Mouse (Mus musculus) embryonic facial prominence, embryonic 11.5 days (tissue): ENCODE measurements around the gene Cpn2. TPM values are rescaled to one million over a fixed set of nuclear protein-coding genes. Genes with fewer than 3 reads are reported as not detected.

Experiments
- ATAC-seq: fragments of 200-750 bp; cut with Nextera tagmentation; replicated peaks from 2 replicates; pipeline ENCODE4 v1.8.0; 2017; ENCODE audit warnings: low read depth; ENCODE audit not compliant: insufficient number of reproducible peaks, low FRiP score, low TSS enrichment
- DNase-seq: peaks from one replicate; pipeline ENCODE4 v3.0.0-alpha.2; 2015; ENCODE audit warnings: low spot score
- H3K27ac ChIP-seq: fragments of 300-500 bp; sonication (generic); replicated peaks from 2 replicates; pipeline ENCODE4 v1.5.1; 2014; ENCODE audit warnings: mild to moderate bottlenecking, low read depth, low read length, control low read depth
- H3K27me3 ChIP-seq: fragments of 300-500 bp; sonication (generic); 2 replicates; pipeline ENCODE4 v1.6.1; 2014; ENCODE audit warnings: mild to moderate bottlenecking, low read length, moderate library complexity, mixed read lengths; ENCODE audit not compliant: control insufficient read depth, insufficient read depth
- H3K36me3 ChIP-seq: fragments of 300-500 bp; sonication (generic); replicated peaks from 2 replicates; pipeline ENCODE4 v1.6.1; 2014; ENCODE audit warnings: low read depth, mild to moderate bottlenecking, low read length, moderate library complexity, mixed read lengths; ENCODE audit not compliant: control insufficient read depth, insufficient read depth
- H3K4me1 ChIP-seq: fragments of 300-500 bp; sonication (generic); 2 replicates; pipeline ENCODE4 v1.6.1; 2014; ENCODE audit warnings: low read length, mixed read lengths; ENCODE audit not compliant: control insufficient read depth, insufficient read depth
- H3K4me2 ChIP-seq: fragments of 300-500 bp; sonication (generic); 2 replicates; pipeline ENCODE4 v1.6.1; 2014; ENCODE audit warnings: low read depth, mild to moderate bottlenecking, control low read depth, low read length, moderate library complexity
- H3K4me3 ChIP-seq: fragments of 300-500 bp; sonication (generic); 2 replicates; pipeline ENCODE4 v1.5.1; 2014; ENCODE audit warnings: low read depth, low read length, control low read depth
- H3K9ac ChIP-seq: fragments of 300-500 bp; sonication (generic); replicated peaks from 2 replicates; pipeline ENCODE4 v1.6.1; 2014; ENCODE audit warnings: mild to moderate bottlenecking, control low read depth, low read length
- H3K9me3 ChIP-seq: fragments of 300-500 bp; sonication (generic); replicated peaks from 2 replicates; pipeline ENCODE4 v1.6.1; 2016; ENCODE audit warnings: mild to moderate bottlenecking, low read length, inconsistent platforms, mixed read lengths; ENCODE audit not compliant: control insufficient read depth
- WGBS: fragments of 180-500 bp; shearing (Covaris S2); extraction: QIAGEN DNeasy Blood & Tissue Kit; methylation state at CpG from one replicate; pipeline ENCODE4 v1.1.7; 2014; 5-methylcytosine and 5-hydroxymethylcytosine counted together
- polyA plus RNA-seq: library from polyadenylated mRNA; unstranded; fragments of >200 nt; fragmentation: Nextera tagmentation; extraction: Ambion mirVana; gene quantifications from 2 replicates; pipeline ENCODE4 v1.2.1, GENCODE M21; 2014

Cpn2 gene
- polyA plus RNA-seq, 1 experiment from 2014 or later: not detected

- no peak overlapping the region for H3K9ac ChIP-seq
- no peaks in the 10 kb centered on the region for H3K27me3 ChIP-seq
- H3K4me2 ChIP-seq: no peak overlapping the region
- H3K27ac ChIP-seq: no peak overlapping the region
- H3K4me3 ChIP-seq: no peak overlapping the region
- H3K9me3 ChIP-seq: no peaks in the 10 kb centered on the region
- H3K4me1 ChIP-seq: no peaks in the 10 kb centered on the region; the same call in 1 of the 2 replicates
- DNase-seq (no peak), ATAC-seq (no peak)
- 87% methylated on average over 15 of the region's 15 CpGs for WGBS
- no peaks in the 10 kb centered on the region for H3K36me3 ChIP-seq
Observed at GRCm38 (mm10) chr16:30275558-30276340, 8.4 kb upstream of the Cpn2 start.

- no peaks in the 10 kb centered on the region for H3K9me3 ChIP-seq
- DNase-seq: no peak
- H3K27ac ChIP-seq: no peak overlapping the region
- H3K4me3 ChIP-seq: no peak overlapping the region
- 87% methylated on average over 8 of the region's 8 CpGs for WGBS
- no peak for ATAC-seq
- H3K36me3 ChIP-seq: no peaks in the 10 kb centered on the region
- H3K4me1 ChIP-seq: no peaks in the 10 kb centered on the region
- H3K4me2 ChIP-seq: no peak overlapping the region
- H3K27me3 ChIP-seq: no peaks in the 10 kb centered on the region
- no peak overlapping the region for H3K9ac ChIP-seq
Observed at GRCm38 (mm10) chr16:30273065-30273464, 5.8 kb upstream of the Cpn2 start.

GRCm38 (mm10) chr16:30271941-30272595 lies 4.8 kb upstream of the Cpn2 start:
- Histone ChIP-seq H3K27ac (no peak overlapping the region), H3K9me3 (no peaks in the 10 kb centered on the region), H3K4me2 (no peak overlapping the region), H3K4me3 (no peak overlapping the region), H3K27me3 (no peaks in the 10 kb centered on the region), H3K36me3 (no peaks in the 10 kb centered on the region), H3K9ac (no peak overlapping the region), H3K4me1 (no peaks in the 10 kb centered on the region)
- 72% methylated on average over 6 of the region's 6 CpGs for WGBS
- DNase-seq: no peak
- no peak for ATAC-seq

- no peaks in the 10 kb centered on the region for H3K36me3 ChIP-seq
- H3K27me3 ChIP-seq: no peaks in the 10 kb centered on the region
- no peaks in the 10 kb centered on the region for H3K4me1 ChIP-seq
- 38% methylated on average over 8 of the region's 8 CpGs for WGBS
- H3K4me3 ChIP-seq: no peak overlapping the region
- H3K9me3 ChIP-seq: no peaks in the 10 kb centered on the region
- H3K9ac ChIP-seq: no peak overlapping the region
- H3K27ac ChIP-seq: no peak overlapping the region
- H3K4me2 ChIP-seq: no peak overlapping the region
- DNase-seq (peak; percentile 77), ATAC-seq (peak; percentile 58; the same call in 1 of the 2 replicates)
Observed at GRCm38 (mm10) chr16:30271223-30271761, 4.0 kb upstream of the Cpn2 start.

GRCm38 (mm10) chr16:30266561-30266960 lies 738 bp downstream of the Cpn2 start:
- H3K9me3 ChIP-seq: no peaks in the 10 kb centered on the region
- no peak overlapping the region for H3K4me3 ChIP-seq
- DNase-seq (no peak), ATAC-seq (no peak)
- H3K36me3 ChIP-seq: no peaks in the 10 kb centered on the region
- no peaks in the 10 kb centered on the region for H3K27me3 ChIP-seq
- no peak overlapping the region for H3K4me2 ChIP-seq
- WGBS: 85% methylated on average over 5 of the region's 5 CpGs
- H3K27ac ChIP-seq: no peak overlapping the region
- H3K4me1 ChIP-seq: no peaks in the 10 kb centered on the region; the same call in 1 of the 2 replicates
- no peak overlapping the region for H3K9ac ChIP-seq

- Histone ChIP-seq H3K4me2 (no peak overlapping the region), H3K36me3 (no peaks in the 10 kb centered on the region), H3K27me3 (no peaks in the 10 kb centered on the region), H3K4me3 (no peak overlapping the region), H3K4me1 (no peaks in the 10 kb centered on the region; the same call in 1 of the 2 replicates), H3K9ac (no peak overlapping the region), H3K27ac (no peak overlapping the region), H3K9me3 (no peaks in the 10 kb centered on the region)
- WGBS: 60% methylated on average over 4 of the region's 4 CpGs
- DNase-seq (no peak), ATAC-seq (no peak)
Observed at GRCm38 (mm10) chr16:30265611-30266010, 1.7 kb downstream of the Cpn2 start.

- Histone ChIP-seq H3K27me3 (no peaks in the 10 kb centered on the region), H3K9me3 (no peaks in the 10 kb centered on the region), H3K4me3 (no peak overlapping the region), H3K4me2 (no peak overlapping the region), H3K9ac (no peak overlapping the region), H3K27ac (no peak overlapping the region), H3K36me3 (no peaks in the 10 kb centered on the region), H3K4me1 (no peaks in the 10 kb centered on the region; the same call in 1 of the 2 replicates)
- no peak for ATAC-seq
- 67% methylated on average over 4 of the region's 4 CpGs for WGBS
- no peak for DNase-seq
Observed at GRCm38 (mm10) chr16:30263156-30263555, 4.1 kb downstream of the Cpn2 start.

- Histone ChIP-seq H3K9me3 (no peaks in the 10 kb centered on the region), H3K4me3 (no peak overlapping the region), H3K9ac (no peak overlapping the region), H3K27ac (no peak overlapping the region), H3K36me3 (no peaks in the 10 kb centered on the region), H3K4me1 (no peaks in the 10 kb centered on the region; the same call in 1 of the 2 replicates), H3K4me2 (no peak overlapping the region), H3K27me3 (no peaks in the 10 kb centered on the region)
- DNase-seq: peak; percentile 86
- ATAC-seq: no peak
- 0% methylated on average over 2 of the region's 2 CpGs for WGBS
Observed at GRCm38 (mm10) chr16:30262664-30263063, 4.6 kb downstream of the Cpn2 start.
